Mouse (Mus musculus) mouse trophoblast stem cell (cell line): ENCODE data around the gene Ahcyl2.

Experiments used
- in situ Hi-C, 2 experiments: fragments of 300-500 bp; cut with MseI, MboI; formaldehyde crosslinking; loops; 2 replicates in 1 of 2; 3 replicates in 1 of 2; pipeline ENCODE4 v1.15.1; 2025

Gene Ahcyl2

GRCm38 (mm10) chr6:29770672-29771321 lies 3.0 kb downstream of the Ahcyl2 start:
- in situ Hi-C loops, result no loop called here

GRCm38 (mm10) chr6:29772236-29772635 lies 4.4 kb downstream of the Ahcyl2 start:
- in situ Hi-C loops, result no loop called here

- in situ Hi-C loops, result no loop called here
Observed at GRCm38 (mm10) chr6:29774161-29774560, 6.3 kb downstream of the Ahcyl2 start.

DNA sequence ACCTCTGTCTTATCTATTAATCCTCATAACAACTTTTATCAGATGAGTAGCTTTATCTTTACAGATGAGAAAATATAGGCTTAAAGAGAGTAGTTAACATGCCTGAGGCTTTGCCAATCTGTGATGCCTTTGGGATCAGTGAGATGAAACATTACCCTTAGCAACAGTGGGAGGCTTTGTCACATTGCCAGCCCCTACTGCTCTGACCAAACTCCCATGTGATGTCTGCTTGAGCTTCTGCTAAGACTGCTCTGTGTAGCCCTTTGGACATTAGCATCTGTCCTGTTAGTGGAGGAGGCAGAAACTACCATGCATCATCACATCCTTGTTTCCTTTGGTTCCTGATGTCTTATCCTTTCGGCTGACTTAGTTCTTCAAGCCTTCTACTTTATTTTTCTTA lies 7.8 kb downstream of the Ahcyl2 start:
- in situ Hi-C loops, result no loop called here

- in situ Hi-C loops, result no loop called here
Observed at GRCm38 (mm10) chr6:29776542-29777237, 8.9 kb downstream of the Ahcyl2 start.

- in situ Hi-C loops, result no loop called here
Observed at GRCm38 (mm10) chr6:29777238-29777555, 9.4 kb downstream of the Ahcyl2 start.

- in situ Hi-C loops, result no loop called here
Observed at GRCm38 (mm10) chr6:29780082-29780481, 12.3 kb downstream of the Ahcyl2 start.

GRCm38 (mm10) chr6:29780571-29780970 lies 12.8 kb downstream of the Ahcyl2 start:
- in situ Hi-C loops, result no loop called here

DNA sequence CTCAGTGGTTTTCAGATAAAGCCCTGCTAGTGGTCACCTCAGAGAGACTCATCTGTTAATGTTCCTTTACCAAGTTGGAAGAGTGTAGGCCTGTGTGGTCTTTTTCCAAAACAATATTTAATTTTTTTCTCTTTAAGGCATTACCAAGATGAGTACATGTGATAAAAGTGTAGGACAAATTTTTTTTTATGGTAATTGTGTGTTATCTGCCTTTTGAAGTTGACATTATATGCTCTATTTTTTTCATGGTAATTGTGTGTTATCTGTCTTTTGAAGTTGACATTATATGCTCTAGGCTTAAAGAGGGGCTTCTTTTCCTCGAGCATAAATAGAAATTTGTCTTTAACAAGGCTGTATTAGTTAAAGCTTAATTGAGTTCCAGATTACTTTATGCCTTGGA lies 14.4 kb downstream of the Ahcyl2 start:
- in situ Hi-C loops, result no loop called here

- in situ Hi-C loops, result no loop called here
Observed at GRCm38 (mm10) chr6:29783960-29784359, 16.1 kb downstream of the Ahcyl2 start.

DNA sequence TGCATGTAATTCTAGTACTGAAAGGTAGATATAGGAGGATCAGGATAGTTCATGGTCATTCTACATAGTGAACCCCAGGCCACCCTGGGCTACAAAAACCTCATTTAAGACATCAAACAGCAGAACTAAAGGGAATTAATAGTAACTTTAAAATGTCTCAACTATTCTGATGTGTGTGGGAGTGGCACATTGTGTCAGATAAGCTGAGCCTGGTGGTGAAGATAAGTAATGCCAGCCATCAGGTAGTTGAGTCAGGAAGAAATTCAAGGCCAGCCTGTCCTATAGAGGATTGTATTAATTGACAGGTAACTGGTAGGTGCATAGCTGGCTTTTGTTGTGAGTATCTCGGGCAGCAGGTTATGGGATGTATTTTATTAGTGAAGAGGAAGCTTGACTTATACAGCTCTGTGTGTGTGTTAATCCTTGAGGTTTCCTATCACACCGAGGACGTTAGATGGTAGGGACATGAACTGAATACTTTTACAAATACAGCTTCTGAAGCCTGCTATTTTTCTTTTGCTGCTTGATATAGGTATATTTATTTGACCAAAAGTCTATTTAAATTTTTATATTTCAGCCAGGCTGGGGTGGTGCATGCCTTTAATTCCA lies 16.7 kb downstream of the Ahcyl2 start:
- in situ Hi-C loops, result no loop called here

DNA sequence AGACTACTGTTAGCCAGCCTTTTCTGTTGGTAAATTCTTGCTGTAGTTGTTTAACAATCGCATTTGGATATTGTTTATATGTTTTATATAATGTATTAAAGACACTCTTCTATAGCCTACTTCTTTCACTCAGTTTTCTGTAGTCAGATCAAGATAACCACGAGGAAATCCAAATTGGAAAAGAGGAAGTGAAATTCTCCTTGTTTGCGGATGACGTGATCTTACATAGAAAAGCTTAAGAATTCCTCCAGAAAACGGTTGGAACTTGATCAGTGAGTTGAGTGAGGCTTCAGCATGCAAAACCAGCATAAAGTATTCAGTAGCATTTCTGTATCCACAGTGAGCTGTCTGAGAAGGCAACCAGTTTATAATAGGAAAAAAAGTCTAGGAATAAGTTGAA lies 17.9 kb downstream of the Ahcyl2 start:
- in situ Hi-C loops, result no loop called here

DNA sequence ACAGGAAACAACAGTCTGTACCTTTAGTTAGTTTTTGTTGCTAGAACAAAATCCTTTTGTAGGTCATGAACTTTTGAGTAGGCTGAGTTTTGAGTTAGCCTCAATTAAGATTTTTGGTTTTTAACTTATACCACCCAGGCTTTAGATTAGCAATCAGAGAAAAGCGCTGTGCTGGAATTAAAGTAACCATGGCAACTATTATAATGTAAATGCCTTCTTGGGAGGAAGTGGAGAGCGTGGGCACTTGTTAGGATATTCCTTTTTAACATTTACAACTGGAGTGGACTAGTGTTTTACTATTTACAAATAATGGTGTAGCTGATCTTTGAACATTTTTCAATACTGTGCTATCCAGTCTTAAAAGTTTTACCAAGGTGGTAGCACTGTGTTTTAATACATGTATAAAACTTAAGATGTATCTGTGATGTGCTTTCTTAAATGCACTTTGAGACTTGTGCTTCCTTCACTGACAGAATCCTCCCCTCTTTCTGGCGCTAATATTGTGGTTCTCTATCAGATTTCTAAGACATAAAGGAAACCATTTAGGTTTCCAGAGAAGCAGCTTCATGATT lies 21.1 kb downstream of the Ahcyl2 start:
- in situ Hi-C loops, result no loop called here

- in situ Hi-C loops, result no loop called here
Observed at GRCm38 (mm10) chr6:29790014-29790698, 22.3 kb downstream of the Ahcyl2 start.

- in situ Hi-C loops, result no loop called here
Observed at GRCm38 (mm10) chr6:29793520-29793919, 25.7 kb downstream of the Ahcyl2 start.

DNA sequence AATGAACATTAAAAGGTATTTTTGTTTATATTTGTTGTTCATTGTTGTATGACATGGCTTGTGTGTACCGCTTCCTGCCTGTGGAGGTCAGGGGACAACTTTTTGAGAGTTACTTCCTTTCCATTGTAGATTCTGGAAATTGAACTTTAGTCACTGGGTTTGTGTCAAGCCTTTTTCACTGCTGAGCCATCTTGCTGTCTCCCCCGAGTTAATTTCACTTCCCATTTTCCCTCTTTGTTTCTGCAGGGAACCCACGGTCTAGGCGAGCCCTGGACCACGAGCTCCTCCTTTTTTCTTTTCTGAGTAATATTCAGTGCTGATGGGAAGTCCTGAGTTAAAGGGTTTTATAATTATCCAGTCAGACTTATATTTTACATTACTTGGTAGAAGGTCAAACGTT lies 26.8 kb downstream of the Ahcyl2 start:
- in situ Hi-C loops, result no loop called here

- in situ Hi-C loops, result no loop called here
Observed at GRCm38 (mm10) chr6:29802979-29803378, 35.2 kb downstream of the Ahcyl2 start.

DNA sequence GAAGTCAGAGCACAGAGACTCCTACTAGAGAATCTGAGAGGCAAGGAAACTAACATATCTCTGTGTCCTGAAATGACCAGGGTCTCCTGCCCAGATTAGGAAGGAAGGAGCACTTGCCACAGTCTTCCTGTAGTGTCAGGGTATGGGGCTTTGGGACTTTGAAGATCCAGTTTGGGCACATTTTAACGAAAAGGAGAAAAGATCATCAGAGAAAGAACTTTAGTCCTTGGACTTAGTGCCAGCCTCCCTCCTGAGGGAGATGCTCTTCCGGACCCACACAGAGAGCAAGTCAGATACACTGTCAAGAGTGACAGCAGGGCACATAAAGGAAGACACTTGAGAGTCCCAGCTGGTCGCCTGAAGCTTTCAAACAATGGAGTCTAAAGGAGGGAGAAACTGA lies 36.2 kb downstream of the Ahcyl2 start:
- in situ Hi-C loops, result no loop called here

GRCm38 (mm10) chr6:29805381-29805780 lies 37.6 kb downstream of the Ahcyl2 start:
- in situ Hi-C loops, result no loop called here

DNA sequence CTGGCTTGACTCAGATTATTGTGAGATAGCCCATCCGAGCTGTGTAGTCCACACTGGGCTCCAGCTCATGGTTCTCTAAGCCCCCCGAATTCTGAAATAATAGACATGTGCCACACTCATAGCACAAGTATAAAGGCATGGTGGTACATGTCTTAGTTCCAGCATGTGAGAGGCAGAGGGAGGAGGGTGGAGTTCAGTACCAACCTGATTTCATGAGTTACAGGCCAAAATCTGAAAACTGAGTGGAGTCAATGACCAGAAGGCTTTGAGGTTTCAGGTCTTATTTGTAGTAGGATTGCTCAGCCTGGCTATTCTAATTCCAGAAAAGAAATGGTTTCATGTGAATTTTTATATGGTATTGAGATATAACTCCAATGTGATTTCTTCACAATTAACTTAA lies 44.3 kb downstream of the Ahcyl2 start:
- in situ Hi-C loops, result no loop called here

DNA sequence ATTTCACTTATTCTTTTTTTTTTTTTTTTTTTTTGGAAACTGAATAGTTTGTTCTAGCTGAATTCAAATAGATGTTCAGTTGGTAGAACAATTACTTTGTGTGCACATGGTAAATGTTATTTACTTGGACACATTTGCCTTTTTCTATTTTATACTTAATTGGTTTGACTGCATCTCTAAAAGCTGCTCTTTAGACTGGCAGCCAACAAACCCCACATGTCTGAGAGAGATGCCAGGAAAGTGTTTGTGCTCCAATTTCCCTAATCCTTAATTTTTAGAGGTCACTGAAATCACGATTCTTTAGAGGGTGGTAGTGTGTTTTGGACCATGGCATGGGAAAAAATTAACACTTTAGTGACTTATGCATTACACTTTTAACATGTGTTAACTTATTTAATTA lies 44.8 kb downstream of the Ahcyl2 start:
- in situ Hi-C loops, result no loop called here

DNA sequence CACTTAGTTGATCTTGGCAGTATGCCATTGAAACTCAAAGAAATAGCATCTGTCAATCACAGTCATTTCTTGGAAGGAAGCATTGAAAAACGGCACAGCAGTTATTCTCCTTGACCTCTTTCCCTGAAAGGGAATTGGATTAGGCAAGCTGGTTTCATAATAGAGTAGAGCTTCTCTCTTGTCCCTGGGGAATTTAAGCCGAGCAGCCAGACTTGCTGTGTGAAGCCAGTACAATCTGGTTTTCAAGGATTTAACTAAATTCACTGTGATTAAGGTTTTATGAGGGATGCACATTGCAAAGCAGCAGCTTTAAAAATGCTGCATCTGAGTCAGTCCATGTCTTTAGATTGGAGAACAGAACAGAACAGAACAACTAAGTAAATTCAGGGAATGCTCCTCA lies 46.8 kb downstream of the Ahcyl2 start:
- in situ Hi-C loops, result no loop called here
